Mouse (Mus musculus) ES-E14 (cell line): ENCODE measurements around the gene Trp53bp1.

ENCODE experiments used
- CHD2 ChIP-seq: IDR thresholded peaks from 2 replicates; pipeline ENCODE4 v1.6.1; 2014; ENCODE audit warnings: mild to moderate bottlenecking, low read depth, low read length, inconsistent platforms
- ZC3H11A ChIP-seq: IDR thresholded peaks from 2 replicates; pipeline ENCODE4 v1.6.1; 2012; ENCODE audit warnings: low read depth, mild to moderate bottlenecking, inconsistent platforms, low read length, borderline replicate concordance

- TF ChIP-seq ZC3H11A (no peak), CHD2 (no peak)
Observed at GRCm38 (mm10) chr2:121170481-121170971, 100.7 kb downstream of the Trp53bp1 start, which contains the start of gene Tubgcp4.
